Mouse (Mus musculus): Measurements from ENCODE around the gene Sbno2. TPM values are rescaled to one million over a fixed set of nuclear protein-coding genes. Genes with fewer than 3 reads are reported as not detected.

Sbno2 gene
- polyA plus RNA-seq, 1 experiment: 29.4 TPM

- peaks cover 87% of the 10 kb centered on the region for H3K79me3 ChIP-seq (ENCODE audit: low read depth)
- H3K79me2 ChIP-seq (ENCODE audit: control insufficient read depth, insufficient read depth): peaks cover 100% of the 10 kb centered on the region
- no peak overlapping the region for H3ac ChIP-seq (ENCODE audit: control insufficient read depth, insufficient read length, low read depth)
- peaks cover 51% of the 10 kb centered on the region for H3K36me3 ChIP-seq (ENCODE audit: control insufficient read depth, insufficient read depth)
- TF ChIP-seq CTCF (IDR thresholded peaks at IDR 0.05; ENCODE audit: control insufficient read depth, insufficient read depth, insufficient read length): no peak
- TF ChIP-seq FOSL1 (IDR thresholded peaks at IDR 0.05; ENCODE audit: insufficient read depth, low read length, poor library complexity, severe bottlenecking): no peak
- no peak for TF ChIP-seq MYOD1 (IDR thresholded peaks at IDR 0.05; ENCODE audit: control insufficient read depth, insufficient read length, low read depth)
- TF ChIP-seq MYOG (IDR thresholded peaks at IDR 0.05; ENCODE audit: control insufficient read depth, extremely low read depth, insufficient read length): no peak
- no peak for TF ChIP-seq CEBPB (IDR thresholded peaks at IDR 0.05; ENCODE audit: low read depth)
- no peak for TF ChIP-seq MAX (IDR thresholded peaks at IDR 0.05)
- no peak for TF ChIP-seq USF1 (IDR thresholded peaks at IDR 0.05; ENCODE audit: low read depth)
- H3K27me3 ChIP-seq (ENCODE audit: control insufficient read depth, insufficient read depth, insufficient read length): no peaks in the 10 kb centered on the region
- no peak overlapping the region for H3K4me3 ChIP-seq (ENCODE audit: insufficient read depth, poor library complexity, severe bottlenecking)
Observed at GRCm38 (mm10) chr10:80094085-80094484, 11.3 kb downstream of the Sbno2 start.

- Histone ChIP-seq H3K79me3 (ENCODE audit: low read depth) (peaks cover 79% of the 10 kb centered on the region), H3ac (ENCODE audit: control insufficient read depth, insufficient read length, low read depth) (no peak overlapping the region), H3K36me3 (ENCODE audit: control insufficient read depth, insufficient read depth) (peaks cover 55% of the 10 kb centered on the region), H3K27me3 (ENCODE audit: control insufficient read depth, insufficient read depth, insufficient read length) (no peaks in the 10 kb centered on the region), H3K79me2 (ENCODE audit: control insufficient read depth, insufficient read depth) (peaks cover 100% of the 10 kb centered on the region), H3K4me3 (ENCODE audit: insufficient read depth, poor library complexity, severe bottlenecking) (no peak overlapping the region)
- TF ChIP-seq CEBPB (IDR thresholded peaks at IDR 0.05; ENCODE audit: low read depth) (no peak), FOSL1 (IDR thresholded peaks at IDR 0.05; ENCODE audit: insufficient read depth, low read length, poor library complexity, severe bottlenecking) (no peak), MAX (IDR thresholded peaks at IDR 0.05) (no peak), CTCF (IDR thresholded peaks at IDR 0.05; ENCODE audit: control insufficient read depth, insufficient read depth, insufficient read length) (no peak), USF1 (IDR thresholded peaks at IDR 0.05; ENCODE audit: low read depth) (no peak), MYOG (IDR thresholded peaks at IDR 0.05; ENCODE audit: control insufficient read depth, extremely low read depth, insufficient read length) (no peak), MYOD1 (IDR thresholded peaks at IDR 0.05; ENCODE audit: control insufficient read depth, insufficient read length, low read depth) (no peak)
Observed at GRCm38 (mm10) chr10:80092690-80093089, 12.7 kb downstream of the Sbno2 start.

- TF ChIP-seq MAX (IDR thresholded peaks at IDR 0.05) (no peak), MYOD1 (IDR thresholded peaks at IDR 0.05; ENCODE audit: control insufficient read depth, insufficient read length, low read depth) (no peak), CEBPB (IDR thresholded peaks at IDR 0.05; ENCODE audit: low read depth) (no peak), FOSL1 (IDR thresholded peaks at IDR 0.05; ENCODE audit: insufficient read depth, low read length, poor library complexity, severe bottlenecking) (no peak), MYOG (IDR thresholded peaks at IDR 0.05; ENCODE audit: control insufficient read depth, extremely low read depth, insufficient read length) (no peak), CTCF (IDR thresholded peaks at IDR 0.05; ENCODE audit: control insufficient read depth, insufficient read depth, insufficient read length) (no peak), USF1 (IDR thresholded peaks at IDR 0.05; ENCODE audit: low read depth) (no peak)
- Histone ChIP-seq H3K36me3 (ENCODE audit: control insufficient read depth, insufficient read depth) (peaks cover 52% of the 10 kb centered on the region), H3K4me3 (ENCODE audit: insufficient read depth, poor library complexity, severe bottlenecking) (no peak overlapping the region), H3K27me3 (ENCODE audit: control insufficient read depth, insufficient read depth, insufficient read length) (no peaks in the 10 kb centered on the region), H3ac (ENCODE audit: control insufficient read depth, insufficient read length, low read depth) (no peak overlapping the region), H3K79me2 (ENCODE audit: control insufficient read depth, insufficient read depth) (peaks cover 100% of the 10 kb centered on the region), H3K79me3 (ENCODE audit: low read depth) (peaks cover 70% of the 10 kb centered on the region)
Observed at GRCm38 (mm10) chr10:80091527-80091926, 13.8 kb downstream of the Sbno2 start.

GRCm38 (mm10) chr10:80089146-80089545 is 16.2 kb downstream of the Sbno2 start:
- Histone ChIP-seq H3ac (ENCODE audit: control insufficient read depth, insufficient read length, low read depth) (no peak overlapping the region), H3K36me3 (ENCODE audit: control insufficient read depth, insufficient read depth) (peaks cover 54% of the 10 kb centered on the region), H3K4me3 (ENCODE audit: insufficient read depth, poor library complexity, severe bottlenecking) (no peak overlapping the region), H3K79me2 (ENCODE audit: control insufficient read depth, insufficient read depth) (peaks cover 88% of the 10 kb centered on the region), H3K79me3 (ENCODE audit: low read depth) (peaks cover 52% of the 10 kb centered on the region), H3K27me3 (ENCODE audit: control insufficient read depth, insufficient read depth, insufficient read length) (no peaks in the 10 kb centered on the region)
- TF ChIP-seq MYOG (IDR thresholded peaks at IDR 0.05; ENCODE audit: control insufficient read depth, extremely low read depth, insufficient read length) (no peak), MYOD1 (IDR thresholded peaks at IDR 0.05; ENCODE audit: control insufficient read depth, insufficient read length, low read depth) (no peak), CTCF (IDR thresholded peaks at IDR 0.05; ENCODE audit: control insufficient read depth, insufficient read depth, insufficient read length) (no peak), MAX (IDR thresholded peaks at IDR 0.05) (no peak), CEBPB (IDR thresholded peaks at IDR 0.05; ENCODE audit: low read depth) (no peak), USF1 (IDR thresholded peaks at IDR 0.05; ENCODE audit: low read depth) (no peak), FOSL1 (IDR thresholded peaks at IDR 0.05; ENCODE audit: insufficient read depth, low read length, poor library complexity, severe bottlenecking) (no peak)

GRCm38 (mm10) chr10:80087483-80087882 is 17.9 kb downstream of the Sbno2 start:
- TF ChIP-seq USF1 (IDR thresholded peaks at IDR 0.05; ENCODE audit: low read depth): no peak
- TF ChIP-seq MYOG (IDR thresholded peaks at IDR 0.05; ENCODE audit: control insufficient read depth, extremely low read depth, insufficient read length): no peak
- no peak for TF ChIP-seq MAX (IDR thresholded peaks at IDR 0.05)
- no peak for TF ChIP-seq FOSL1 (IDR thresholded peaks at IDR 0.05; ENCODE audit: insufficient read depth, low read length, poor library complexity, severe bottlenecking)
- no peak for TF ChIP-seq CEBPB (IDR thresholded peaks at IDR 0.05; ENCODE audit: low read depth)
- TF ChIP-seq MYOD1 (IDR thresholded peaks at IDR 0.05; ENCODE audit: control insufficient read depth, insufficient read length, low read depth): no peak
- TF ChIP-seq CTCF (IDR thresholded peaks at IDR 0.05; ENCODE audit: control insufficient read depth, insufficient read depth, insufficient read length): no peak
- peaks cover 72% of the 10 kb centered on the region for H3K79me2 ChIP-seq (ENCODE audit: control insufficient read depth, insufficient read depth)
- peaks cover 65% of the 10 kb centered on the region for H3K36me3 ChIP-seq (ENCODE audit: control insufficient read depth, insufficient read depth)
- H3ac ChIP-seq (ENCODE audit: control insufficient read depth, insufficient read length, low read depth): no peak overlapping the region
- no peaks in the 10 kb centered on the region for H3K27me3 ChIP-seq (ENCODE audit: control insufficient read depth, insufficient read depth, insufficient read length)
- peaks cover 38% of the 10 kb centered on the region for H3K79me3 ChIP-seq (ENCODE audit: low read depth)
- no peak overlapping the region for H3K4me3 ChIP-seq (ENCODE audit: insufficient read depth, poor library complexity, severe bottlenecking)
